Mouse (Mus musculus) CH12.LX (cell line): ENCODE measurements around the gene Sh2b1. TPM values are rescaled to one million over a fixed set of nuclear protein-coding genes. Genes with fewer than 3 reads are reported as not detected.

Source experiments
- DNase-seq: peaks from one replicate; pipeline ENCODE4 v3.0.0-alpha.2; 2013; ENCODE audit errors: extremely low read depth
- H3K27ac ChIP-seq: 2 replicates; pipeline ENCODE4 v1.5.1; 2012; ENCODE audit warnings: low read depth, mild to moderate bottlenecking, control low read depth, moderate library complexity; ENCODE audit not compliant: insufficient read depth
- H3K27me3 ChIP-seq: replicated peaks from 2 replicates; pipeline ENCODE3; 2012; ENCODE audit warnings: inconsistent platforms
- H3K36me3 ChIP-seq, 2 experiments: replicated peaks in 1 of 2; 2 replicates each; pipeline versions ENCODE3 to v1.6.1; 2012; ENCODE audit warnings: inconsistent platforms in 1 of 2, low read length in 1 of 2, mild to moderate bottlenecking in 1 of 2, mixed read lengths in 1 of 2, moderate library complexity in 1 of 2; ENCODE audit not compliant: control insufficient read depth in 1 of 2, insufficient read depth in 1 of 2
- H3K4me1 ChIP-seq, 2 experiments: 2 replicates each; pipeline ENCODE4 v1.6.1; 2012; ENCODE audit warnings: inconsistent platforms in 1 of 2, moderate library complexity in 1 of 2; ENCODE audit not compliant: insufficient read depth in 2 of 2, control insufficient read depth in 1 of 2
- H3K4me2 ChIP-seq: 2 replicates; pipeline ENCODE4 v1.6.1; 2012; ENCODE audit warnings: low read depth, mild to moderate bottlenecking, control low read depth; ENCODE audit not compliant: poor library complexity, insufficient read depth, severe bottlenecking
- H3K4me3 ChIP-seq, 3 experiments: fragments of 150-350 bp in 1 of 3; sonication (generic) in 1 of 3; replicated peaks in 1 of 3; 2 replicates each; pipeline versions ENCODE3 to v1.5.1; 2011 to 2012; ENCODE audit warnings: low read depth in 2 of 3, low read length in 2 of 3, mild to moderate bottlenecking in 2 of 3, moderate library complexity in 2 of 3, control low read depth in 1 of 3, improper control_type of control experiment in 1 of 3, inconsistent platforms in 1 of 3, mixed read lengths in 1 of 3; ENCODE audit not compliant: poor library complexity in 1 of 3
- H3K79me2 ChIP-seq: replicated peaks from 2 replicates; pipeline ENCODE4 v1.6.1; 2012; ENCODE audit warnings: mild to moderate bottlenecking, moderate library complexity; ENCODE audit not compliant: control insufficient read depth, poor library complexity, insufficient read depth, severe bottlenecking; ENCODE audit errors: extremely low read depth
- H3K9ac ChIP-seq: 2 replicates; pipeline ENCODE4 v1.6.1; 2012; ENCODE audit warnings: low read depth, mild to moderate bottlenecking, control low read depth, moderate library complexity; ENCODE audit not compliant: insufficient read depth
- H3K9me3 ChIP-seq: replicated peaks from 2 replicates; pipeline ENCODE3; 2012; ENCODE audit warnings: low read length, inconsistent platforms, mixed read lengths
- BHLHE40 ChIP-seq: IDR thresholded peaks from 2 replicates; pipeline ENCODE4 v1.6.1; 2011; ENCODE audit warnings: mild to moderate bottlenecking, low read depth, low read length, improper control_type of control experiment
- CHD2 ChIP-seq: IDR thresholded peaks from 2 replicates; pipeline ENCODE4 v1.6.1; 2011; ENCODE audit warnings: low read length, improper control_type of control experiment
- CTCF ChIP-seq, 2 experiments: IDR thresholded peaks in 1 of 2; conservative IDR thresholded peaks in 1 of 2; 2 replicates each; pipeline ENCODE4 v1.5.1; 2011 to 2012; ENCODE audit warnings: low read depth in 2 of 2, low read length in 2 of 2, improper control_type of control experiment in 1 of 2, inconsistent platforms in 1 of 2, mild to moderate bottlenecking in 1 of 2, moderate library complexity in 1 of 2
- GABPA ChIP-seq: IDR thresholded peaks from 2 replicates; pipeline ENCODE4 v1.6.1; 2012; ENCODE audit warnings: low read depth, low read length, improper control_type of control experiment, inconsistent platforms; ENCODE audit not compliant: insufficient replicate concordance
- HCFC1 ChIP-seq: IDR thresholded peaks from 2 replicates; pipeline ENCODE4 v1.6.1; 2012; ENCODE audit warnings: low read depth, mild to moderate bottlenecking, inconsistent platforms, low read length, improper control_type of control experiment
- IRF4 ChIP-seq: IDR thresholded peaks from 2 replicates; pipeline ENCODE4 v1.6.1; 2014; ENCODE audit warnings: low read depth, mild to moderate bottlenecking, inconsistent platforms, low read length, improper control_type of control experiment
- JUND ChIP-seq: conservative IDR thresholded peaks from 2 replicates; pipeline ENCODE4 v1.6.1; 2011; ENCODE audit warnings: low read depth, low read length, improper control_type of control experiment
- MAFK ChIP-seq: IDR thresholded peaks from 2 replicates; pipeline ENCODE4 v1.6.1; 2011; ENCODE audit warnings: low read length, improper control_type of control experiment; ENCODE audit not compliant: insufficient replicate concordance
- MXI1 ChIP-seq: IDR thresholded peaks from 2 replicates; pipeline ENCODE4 v1.6.1; 2011; ENCODE audit warnings: mild to moderate bottlenecking, low read depth, low read length, improper control_type of control experiment
- MYC ChIP-seq: IDR thresholded peaks from 2 replicates; pipeline ENCODE4 v1.6.1; 2011; ENCODE audit warnings: low read depth, mild to moderate bottlenecking, improper control_type of control experiment, low read length
- NRF1 ChIP-seq: IDR thresholded peaks from 2 replicates; pipeline ENCODE4 v1.6.1; 2014; ENCODE audit warnings: low read depth, mild to moderate bottlenecking, inconsistent platforms, low read length, improper control_type of control experiment, moderate library complexity
- POLR2AphosphoS2 ChIP-seq: IDR thresholded peaks from 2 replicates; pipeline ENCODE4 v1.6.1; 2011; ENCODE audit warnings: low read depth, low read length, improper control_type of control experiment
- RCOR1 ChIP-seq: conservative IDR thresholded peaks from 2 replicates; pipeline ENCODE4 v1.6.1; 2012; ENCODE audit warnings: low read depth, mild to moderate bottlenecking, inconsistent platforms, low read length, improper control_type of control experiment
- TBP ChIP-seq: conservative IDR thresholded peaks from 2 replicates; pipeline ENCODE4 v1.6.1; 2011; ENCODE audit warnings: low read depth, low read length, improper control_type of control experiment
- TCF12 ChIP-seq: IDR thresholded peaks from 2 replicates; pipeline ENCODE4 v1.6.1; 2014; ENCODE audit warnings: low read depth, mild to moderate bottlenecking, inconsistent platforms, low read length, improper control_type of control experiment
- USF1 ChIP-seq: IDR thresholded peaks from 2 replicates; pipeline ENCODE4 v1.6.1; 2014; ENCODE audit warnings: low read depth, mild to moderate bottlenecking, inconsistent platforms, low read length, improper control_type of control experiment
- ZC3H11A ChIP-seq: IDR thresholded peaks from 2 replicates; pipeline ENCODE4 v1.6.1; 2012; ENCODE audit warnings: low read depth, mild to moderate bottlenecking, inconsistent platforms, low read length, improper control_type of control experiment
- ZKSCAN1 ChIP-seq: IDR thresholded peaks from 2 replicates; pipeline ENCODE4 v1.6.1; 2012; ENCODE audit warnings: low read depth, inconsistent platforms, low read length, improper control_type of control experiment, borderline replicate concordance
- ZMIZ1 ChIP-seq: IDR thresholded peaks from 2 replicates; pipeline ENCODE4 v1.6.1; 2012; ENCODE audit warnings: low read depth, mild to moderate bottlenecking, inconsistent platforms, low read length, improper control_type of control experiment
- dilution Hi-C: fragments of 300-500 bp; cut with MboI; formaldehyde crosslinking; loops from 2 replicates; pipeline ENCODE4 v1.14.3; 2020; ENCODE audit warnings: low sequenced_read_pairs; ENCODE audit not compliant: extremely low pct_unique_long_range_greater_than_20kb, extremely low pct_ligation_motif_present
- in situ Hi-C: fragments of 300-500 bp; cut with MboI; formaldehyde crosslinking; loops from 3 replicates; pipeline ENCODE4 v1.14.3; 2019; ENCODE audit warnings: low sequenced_read_pairs, low pct_ligation_motif_present, low pct_unique_long_range_greater_than_20kb, mixed read lengths
- polyA plus RNA-seq: library from polyadenylated mRNA; unstranded; fragments of >175 nt; gene quantifications from 2 replicates; pipeline ENCODE4 v1.2.1, GENCODE M21; 2012; ENCODE audit warnings: low read depth; ENCODE audit not compliant: insufficient read length
- total RNA-seq, 2 experiments: library from RNA; depleted of rRNA; stranded (reverse); fragments of 300-350 nt in 1 of 2; fragments of >200 nt in 1 of 2; gene quantifications; 2 replicates each; pipeline ENCODE4 v1.2.3; 2012 to 2014

Sh2b1 gene
- total and polyA plus RNA-seq, 3 experiments = 5.2 to 31.3 (median 13.4) TPM

GRCm38 (mm10) chr7:126523316-126523715 lies 48.1 kb upstream of the Sh2b1 start:
- in situ Hi-C loops = no loop called here
- dilution Hi-C loops = no loop called here
- H3K4me2 ChIP-seq = no peak overlapping the region
- no peak overlapping the region for H3K27ac ChIP-seq
- H3K9ac ChIP-seq = no peak overlapping the region
- peaks cover 0 to 4% of the 10 kb centered on the region in 2 experiments; a peak in 2 of 4 replicates for H3K4me1 ChIP-seq
- no peaks in the 10 kb centered on the region for H3K27me3 ChIP-seq
- no peaks in the 10 kb centered on the region for H3K9me3 ChIP-seq
- no peaks in the 10 kb centered on the region for H3K79me2 ChIP-seq
- no peaks in the 10 kb centered on the region for H3K36me3 ChIP-seq
- DNase-seq = no peak
- TF ChIP-seq POLR2AphosphoS2 (no peak), JUND (no peak), GABPA (no peak), IRF4 (no peak), ZMIZ1 (no peak), HCFC1 (no peak), ZKSCAN1 (no peak), CHD2 (no peak), TCF12 (no peak), BHLHE40 (no peak), MYC (no peak), ZC3H11A (no peak)
- H3K4me3 ChIP-seq = no peak overlapping the region

- Histone ChIP-seq H3K27ac (no peak overlapping the region), H3K36me3 (no peaks in the 10 kb centered on the region), H3K4me3 (no peak overlapping the region), H3K9ac (no peak overlapping the region), H3K4me1 (no peaks in the 10 kb centered on the region), H3K79me2 (no peaks in the 10 kb centered on the region), H3K27me3 (peaks cover 2% of the 10 kb centered on the region), H3K9me3 (no peaks in the 10 kb centered on the region), H3K4me2 (no peak overlapping the region)
- in situ Hi-C loops = no loop called here
- DNase-seq = no peak
- dilution Hi-C loops = no loop called here
- TF ChIP-seq USF1 = no peak
- TF ChIP-seq RCOR1 = no peak
- no peak for TF ChIP-seq MAFK
- TF ChIP-seq TBP = no peak
- 0 out of 4 replicates have a peak, but pooled peaks of 1 of the 2 experiments have one; percentile 10 for TF ChIP-seq CTCF (conservative IDR thresholded peaks at IDR 0.05 in 1 of 2, IDR thresholded peaks at IDR 0.05 in 1 of 2; ENCODE audit: low read depth in 2 of 2, low read length in 2 of 2)
- TF ChIP-seq MXI1 = no peak
- no peak for TF ChIP-seq NRF1
Observed at GRCm38 (mm10) chr7:126519513-126519912, 44.3 kb upstream of the Sh2b1 start.
